29 mouse cellular contexts compared by ENCODE assay signal in genomic region chr4:35244023-35244422, GRCm38 (mm10).
"Had no signal": no experiment of that assay in that cellular context is flagged by ENCODE, and none has a peak within 500 bp of the region (broad histone marks: within the 10 kb centered on the region; RNA-seq: fewer than 3 reads in every experiment).

No protein-coding gene starts in this region.

- DNase-seq: left cerebral cortex, postnatal 4 days; liver; liver, embryonic 13.5 days; liver, postnatal 0 days; lung, adult 18-20 months; lung, adult 2 months; lung, embryonic 14.5 days; lung, postnatal 10 days; lung, postnatal 14 days; lung, postnatal 36 days; lung, postnatal 4 days; midbrain, embryonic 14.5 days had no signal

- H3K27ac ChIP-seq: limb, embryonic 10.5 days; limb, embryonic 12.5 days; limb, embryonic 13.5 days; limb, embryonic 15.5 days; liver, embryonic 12.5 days; liver, embryonic 13.5 days; liver, embryonic 14.5 days; liver, embryonic 15.5 days; lung, embryonic 15.5 days; macrophage; midbrain, embryonic 10.5 days; midbrain, embryonic 12.5 days; midbrain, embryonic 13.5 days; midbrain, embryonic 15.5 days had no signal

- H3K27me3 ChIP-seq: limb, embryonic 12.5 days; limb, embryonic 13.5 days; limb, embryonic 15.5 days; liver, embryonic 12.5 days; liver, embryonic 13.5 days; liver, embryonic 15.5 days; lung, embryonic 15.5 days; megakaryocyte, embryonic 14.5 days; midbrain, embryonic 12.5 days; midbrain, embryonic 13.5 days; midbrain, embryonic 15.5 days had no signal

- ATAC-seq: liver, embryonic 12.5 days; liver, postnatal 0 days; lung, postnatal 0 days; midbrain, embryonic 13.5 days; midbrain, embryonic 15.5 days; midbrain, embryonic 16.5 days had no signal

- H3K4me3 ChIP-seq: limb, embryonic 10.5 days; limb, embryonic 12.5 days; limb, embryonic 13.5 days; limb, embryonic 15.5 days; liver, embryonic 12.5 days; liver, embryonic 13.5 days; liver, embryonic 15.5 days; lung, embryonic 15.5 days; megakaryocyte, embryonic 14.5 days; midbrain, embryonic 10.5 days; midbrain, embryonic 12.5 days; midbrain, embryonic 13.5 days; midbrain, embryonic 15.5 days; myocyte had no signal
